Mouse (Mus musculus) liver, embryonic 16.5 days (tissue): ENCODE data around the gene Smc5. TPM values are rescaled to one million over a fixed set of nuclear protein-coding genes. Genes with fewer than 3 reads are reported as not detected.

Experiments used
- ATAC-seq: fragments of 200-750 bp; cut with Nextera tagmentation; 2 replicates; pipeline ENCODE4 v1.8.0; 2017; ENCODE audit warnings: low read depth, mild to moderate bottlenecking, moderate number of reproducible peaks, moderate library complexity
- H3K27ac ChIP-seq: fragments of 300-500 bp; sonication (generic); 2 replicates; pipeline ENCODE4 v1.5.1; 2014; ENCODE audit warnings: mild to moderate bottlenecking, low read length
- H3K27me3 ChIP-seq: fragments of 300-500 bp; sonication (generic); 2 replicates; pipeline ENCODE4 v1.6.1; 2014; ENCODE audit warnings: low read depth, low read length, mixed read lengths; ENCODE audit not compliant: control insufficient read depth, insufficient read depth
- H3K36me3 ChIP-seq: fragments of 300-500 bp; sonication (generic); 2 replicates; pipeline ENCODE4 v1.6.1; 2014; ENCODE audit warnings: mild to moderate bottlenecking; ENCODE audit not compliant: control insufficient read depth, insufficient read depth
- H3K4me1 ChIP-seq: fragments of 300-500 bp; sonication (generic); 2 replicates; pipeline ENCODE4 v1.6.1; 2014; ENCODE audit warnings: low read depth, low read length, mixed read lengths; ENCODE audit not compliant: control insufficient read depth
- H3K4me2 ChIP-seq: fragments of 300-500 bp; sonication (generic); 2 replicates; pipeline ENCODE4 v1.6.1; 2014; ENCODE audit warnings: low read depth, low read length, mixed read lengths
- H3K4me3 ChIP-seq: fragments of 300-500 bp; sonication (generic); 2 replicates; pipeline ENCODE4 v1.5.1; 2014; ENCODE audit warnings: low read depth, mild to moderate bottlenecking, low read length
- H3K9ac ChIP-seq: fragments of 300-500 bp; sonication (generic); 2 replicates; pipeline ENCODE4 v1.6.1; 2014; ENCODE audit warnings: low read depth, low read length
- H3K9me3 ChIP-seq: fragments of 300-500 bp; sonication (generic); replicated peaks from 2 replicates; pipeline ENCODE4 v1.6.1; 2016; ENCODE audit warnings: low read length; ENCODE audit not compliant: control insufficient read depth
- WGBS: fragments of 180-500 bp; shearing (Covaris S2); extraction: QIAGEN DNeasy Blood & Tissue Kit; methylation state at CpG from one replicate; pipeline ENCODE4 v1.1.7; 2014; ENCODE audit not compliant: insufficient replicate concordance; 5-methylcytosine and 5-hydroxymethylcytosine counted together
- polyA plus RNA-seq: library from polyadenylated mRNA; unstranded; fragments of >200 nt; fragmentation: Nextera tagmentation; extraction: Ambion mirVana; gene quantifications from 2 replicates; pipeline ENCODE4 v1.2.1, GENCODE M21; 2015

Gene Smc5
- polyA plus RNA-seq, 1 experiment from 2014 or later = 10.8 TPM

GRCm38 (mm10) chr19:23163361-23163760, 110.3 kb downstream of the Smc5 start:
- Histone ChIP-seq H3K4me3 (no peak overlapping the region), H3K9me3 (no peaks in the 10 kb centered on the region), H3K27me3 (no peaks in the 10 kb centered on the region), H3K9ac (no peak overlapping the region), H3K4me2 (no peak overlapping the region), H3K4me1 (no peaks in the 10 kb centered on the region), H3K27ac (no peak overlapping the region), H3K36me3 (no peaks in the 10 kb centered on the region)
- no peak for ATAC-seq
- WGBS = 66% methylated on average over 3 of the region's 3 CpGs

GRCm38 (mm10) chr19:23162877-23163276, 110.8 kb downstream of the Smc5 start:
- H3K4me3 ChIP-seq = no peak overlapping the region
- WGBS = 77% methylated on average over 6 of the region's 6 CpGs
- H3K4me1 ChIP-seq = no peaks in the 10 kb centered on the region
- no peak overlapping the region for H3K4me2 ChIP-seq
- H3K9me3 ChIP-seq = no peaks in the 10 kb centered on the region
- H3K9ac ChIP-seq = no peak overlapping the region
- H3K27ac ChIP-seq = no peak overlapping the region
- H3K27me3 ChIP-seq = no peaks in the 10 kb centered on the region
- no peak for ATAC-seq
- no peaks in the 10 kb centered on the region for H3K36me3 ChIP-seq

GRCm38 (mm10) chr19:23162387-23162809, 111.3 kb downstream of the Smc5 start:
- Histone ChIP-seq H3K9ac (no peak overlapping the region), H3K36me3 (no peaks in the 10 kb centered on the region), H3K27me3 (no peaks in the 10 kb centered on the region), H3K4me3 (no peak overlapping the region), H3K9me3 (no peaks in the 10 kb centered on the region), H3K27ac (no peak overlapping the region), H3K4me2 (no peak overlapping the region), H3K4me1 (no peaks in the 10 kb centered on the region)
- 47% methylated on average over 8 of the region's 8 CpGs for WGBS
- no peak for ATAC-seq

- H3K27ac ChIP-seq = no peak overlapping the region
- H3K4me1 ChIP-seq = no peaks in the 10 kb centered on the region; the same call in 1 of the 2 replicates
- no peak overlapping the region for H3K9ac ChIP-seq
- H3K4me2 ChIP-seq = no peak overlapping the region
- H3K36me3 ChIP-seq = no peaks in the 10 kb centered on the region
- H3K4me3 ChIP-seq = no peak overlapping the region
- no peaks in the 10 kb centered on the region for H3K9me3 ChIP-seq
- no peak for ATAC-seq
- H3K27me3 ChIP-seq = no peaks in the 10 kb centered on the region
- WGBS = 74% methylated on average over 10 of the region's 10 CpGs
These were observed 113.8 kb downstream of the Smc5 start for GRCm38 (mm10) chr19:23159780-23160395.

Other genes with a start within 250 kb of the Smc5 start
- gene Klf9, start 132.7 kb downstream of the Smc5 start, polyA plus RNA-seq = 0.82 and 0.90 TPM in 2 replicates
- 0.42 and 0.46 TPM in 2 replicates for gene Mamdc2, start 174.5 kb upstream of the Smc5 start, polyA plus RNA-seq